Mouse (Mus musculus) right cerebral cortex, postnatal 25 days (tissue): Measurements from ENCODE around the gene Adora1.
A peak's percentile ranks its signal among the peaks of the same experiment; 100 is the strongest.

Experiments used
- DNase-seq: peaks from one replicate; pipeline ENCODE4 v3.0.0; 2022

Gene Adora1

GRCm38 (mm10) chr1:134192024-134192423 lies 43.2 kb downstream of the Adora1 start:
- no peak for DNase-seq

DNA sequence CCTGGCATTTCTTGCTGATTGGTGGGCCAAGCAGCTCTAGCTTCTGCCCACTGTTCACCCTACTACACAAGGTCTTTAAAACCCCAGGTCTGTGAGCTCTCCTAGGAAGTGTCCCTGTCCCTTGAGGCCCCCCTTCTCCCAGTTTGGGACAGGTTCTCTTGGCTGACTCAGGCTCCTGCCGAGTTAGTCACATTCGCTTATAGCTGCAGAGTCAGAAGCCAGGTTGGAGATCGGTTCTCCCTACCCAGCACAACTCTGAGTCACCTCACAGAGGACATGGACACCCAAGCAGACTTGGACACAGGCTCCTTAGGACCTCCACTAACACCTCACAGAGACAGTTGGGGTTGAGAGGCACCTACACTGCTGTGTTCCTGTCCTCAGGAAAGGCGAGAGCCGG lies 44.0 kb downstream of the Adora1 start:
- DNase-seq: no peak

GRCm38 (mm10) chr1:134188989-134189729 lies 46.1 kb downstream of the Adora1 start:
- DNase-seq: no peak

- no peak for DNase-seq
Measured at GRCm38 (mm10) chr1:134188217-134188616, 47.0 kb downstream of the Adora1 start.

DNA sequence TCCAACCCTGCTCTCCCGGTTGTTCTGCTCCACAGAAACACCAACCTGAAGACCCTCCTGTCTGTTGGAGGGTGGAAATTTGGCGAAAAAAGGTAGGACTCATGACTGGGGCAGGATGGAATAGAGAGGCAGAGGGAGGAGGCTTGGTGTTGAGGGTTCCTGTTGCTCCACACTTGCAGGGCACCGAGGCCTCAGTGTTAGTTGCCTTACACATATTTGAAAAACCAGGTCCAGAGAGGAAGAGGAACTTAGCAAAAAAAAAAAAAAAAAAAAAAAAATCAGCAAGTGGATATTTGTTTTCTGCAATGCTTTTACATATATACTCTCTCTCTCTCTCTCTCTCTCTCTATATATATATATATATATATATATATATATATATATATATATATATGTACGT lies 51.1 kb downstream of the Adora1 start:
- no peak for DNase-seq

DNA sequence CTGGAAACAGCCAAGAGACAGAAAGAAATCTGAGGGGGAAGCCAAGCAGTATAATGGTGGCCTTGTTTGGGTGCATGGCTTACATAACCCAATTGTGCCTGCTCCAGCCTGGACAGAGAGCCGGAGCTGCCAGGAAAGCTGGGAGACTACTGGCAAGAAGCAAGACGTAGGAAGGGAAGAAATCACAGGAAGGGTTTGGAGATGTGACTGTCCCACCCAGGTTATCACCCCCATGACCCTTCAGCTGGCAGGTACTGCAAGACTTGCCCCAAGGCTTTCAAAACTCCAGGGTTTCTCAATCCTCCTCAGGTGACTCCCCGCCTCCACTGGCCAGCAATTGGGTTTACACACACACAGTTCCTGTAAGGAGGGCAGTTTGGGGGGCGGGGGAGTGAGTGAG lies 53.2 kb downstream of the Adora1 start, which contains the start of gene Chil1:
Chil1 (plus strand) TSS at position 152 of the 400 bp plus-strand sequence.
- DNase-seq: no peak

DNA sequence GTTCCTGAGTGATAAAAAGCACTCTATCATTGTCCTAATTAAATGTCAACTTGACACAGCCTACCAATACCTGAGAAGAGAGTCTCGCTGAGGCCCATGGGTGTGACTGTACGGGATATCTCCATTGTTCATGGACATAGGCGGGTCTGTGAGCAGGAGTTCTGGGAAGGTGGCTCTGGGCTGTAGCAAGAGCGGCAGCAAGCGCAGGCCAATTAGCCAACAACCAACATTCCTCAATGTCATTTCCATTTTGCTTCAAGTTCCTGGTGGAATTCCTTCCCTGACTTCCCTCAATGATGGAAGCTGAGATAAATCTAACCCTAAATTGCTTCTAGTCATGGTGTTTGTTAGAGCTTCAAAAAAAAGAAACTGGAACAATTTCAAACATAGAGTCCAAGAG lies 57.3 kb downstream of the Adora1 start:
- no peak for DNase-seq

- no peak for DNase-seq
Measured at GRCm38 (mm10) chr1:134173081-134173480, 62.1 kb downstream of the Adora1 start.

DNA sequence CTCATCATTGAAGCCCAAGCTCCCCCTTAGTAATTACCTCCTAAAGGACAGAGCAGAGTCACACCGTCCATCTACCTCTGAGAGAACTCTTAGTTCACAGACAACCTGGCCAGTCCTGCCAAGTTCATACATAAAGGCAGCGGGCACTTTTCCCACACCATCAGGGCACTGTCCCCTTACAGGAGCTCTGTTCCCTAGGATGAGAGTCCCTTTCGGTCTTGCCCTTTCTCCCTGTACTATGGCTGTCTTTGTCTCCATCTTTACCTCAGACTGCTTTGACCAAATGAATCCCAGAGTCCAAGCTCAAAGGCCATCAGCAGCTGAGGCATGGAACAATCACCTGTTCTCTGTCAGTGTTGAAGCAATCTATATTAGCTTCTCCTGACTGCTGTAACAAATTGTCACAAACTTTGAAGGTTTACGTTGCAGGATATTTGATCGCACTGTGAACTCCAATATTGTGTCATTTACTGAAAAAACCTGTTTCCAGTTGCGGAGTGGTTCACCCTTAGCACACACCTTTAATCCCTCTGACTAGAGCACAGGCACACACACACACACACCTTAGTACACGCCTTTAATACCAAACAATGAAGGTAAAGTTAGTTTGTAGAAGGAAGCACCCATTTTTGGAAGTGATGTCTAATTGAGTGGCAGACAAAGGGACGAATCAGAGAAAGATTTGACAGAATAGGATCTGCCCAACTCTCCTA lies 66.1 kb downstream of the Adora1 start:
- no peak for DNase-seq

DNA sequence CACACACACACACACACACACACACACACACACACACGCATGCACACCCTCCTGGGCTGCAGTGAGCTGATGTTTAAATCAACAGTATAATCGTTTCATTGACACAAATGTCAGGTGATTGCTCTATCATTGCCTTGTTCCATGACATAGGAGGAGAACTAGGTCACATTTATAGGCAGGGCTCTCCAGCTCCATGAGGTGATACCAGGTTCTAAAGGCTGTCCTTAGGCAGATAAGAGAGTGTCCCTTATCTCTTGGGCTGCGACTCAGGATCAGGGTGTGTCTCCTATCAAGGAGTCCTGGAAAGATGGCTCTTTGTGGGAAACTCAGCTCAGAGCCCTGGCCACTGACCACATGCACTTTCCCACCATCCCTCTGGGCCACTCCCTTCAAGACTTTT lies 66.7 kb downstream of the Adora1 start:
- DNase-seq: no peak

- DNase-seq: no peak
Measured at GRCm38 (mm10) chr1:134167416-134168305, 67.6 kb downstream of the Adora1 start.

- DNase-seq: no peak
Measured at GRCm38 (mm10) chr1:134166547-134166946, 68.7 kb downstream of the Adora1 start.

GRCm38 (mm10) chr1:134164454-134164853 lies 70.8 kb downstream of the Adora1 start:
- DNase-seq: no peak

DNA sequence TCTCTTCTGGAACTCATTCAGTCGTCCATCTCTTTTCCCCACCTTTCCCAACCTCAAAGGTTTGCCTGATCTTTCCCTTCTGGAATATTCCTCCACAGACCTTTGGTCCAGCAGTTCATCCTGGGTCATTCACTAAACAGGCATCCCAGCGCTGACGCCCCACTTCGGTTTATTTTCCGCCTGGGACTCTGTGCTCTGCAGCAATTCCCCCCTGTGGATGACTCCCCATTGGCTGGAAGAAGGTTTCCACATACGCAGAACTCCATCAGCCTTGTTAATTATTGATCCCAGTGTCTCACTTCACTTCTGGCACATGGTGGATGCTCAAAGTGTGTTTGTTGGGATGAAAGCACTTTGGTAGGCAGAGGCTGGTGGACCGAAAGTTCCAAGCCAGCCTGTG lies 71.8 kb downstream of the Adora1 start:
- DNase-seq: no peak

GRCm38 (mm10) chr1:134162510-134163225 lies 72.6 kb downstream of the Adora1 start:
- DNase-seq: no peak

- no peak for DNase-seq
Measured at GRCm38 (mm10) chr1:134161399-134161798, 73.8 kb downstream of the Adora1 start.

GRCm38 (mm10) chr1:134160404-134160803 lies 74.8 kb downstream of the Adora1 start:
- no peak for DNase-seq

GRCm38 (mm10) chr1:134154655-134155054 lies 80.6 kb downstream of the Adora1 start:
- DNase-seq: no peak

- no peak for DNase-seq
Measured at GRCm38 (mm10) chr1:134154121-134154520, 81.1 kb downstream of the Adora1 start.

GRCm38 (mm10) chr1:134152626-134153590 lies 82.3 kb downstream of the Adora1 start:
- DNase-seq: no peak

DNA sequence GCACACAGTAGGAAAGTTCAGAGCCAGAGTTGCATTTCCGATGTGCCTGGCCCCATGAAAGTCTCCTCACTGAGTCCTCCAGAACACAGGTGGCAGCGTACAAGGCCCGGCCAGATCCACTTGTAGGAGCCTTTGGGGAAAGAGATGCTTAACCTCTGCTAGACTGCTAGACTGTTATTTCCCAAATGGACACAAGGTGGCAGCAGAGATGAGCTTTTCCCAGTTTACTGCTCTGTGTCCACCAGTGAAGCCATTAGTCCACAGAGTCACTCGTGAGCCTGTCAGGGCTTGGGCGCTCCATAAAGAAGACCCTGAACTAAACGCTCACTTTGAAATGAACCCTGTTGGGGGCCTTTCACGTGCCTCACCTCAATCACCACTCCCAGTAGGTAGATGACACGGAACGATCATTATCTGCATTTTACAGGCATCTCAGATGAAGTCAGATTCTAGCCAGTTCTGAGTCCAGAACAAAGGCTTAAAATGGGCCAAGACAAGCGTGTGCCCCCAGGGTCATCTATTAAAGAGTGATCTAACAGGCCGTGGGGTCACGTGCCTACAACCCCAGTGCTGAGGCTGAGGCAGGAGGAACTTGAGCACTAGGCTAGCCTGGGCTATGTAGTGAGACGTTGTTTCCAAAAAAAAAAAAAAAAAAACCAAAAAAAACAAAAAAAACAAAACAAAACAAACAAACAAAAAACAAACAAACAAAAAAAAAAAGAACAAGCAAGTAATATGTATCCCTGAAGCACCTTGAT lies 83.4 kb downstream of the Adora1 start:
- peak; percentile 63 for DNase-seq
